Mouse (Mus musculus) CD4-positive naive resting alpha-beta T cell, adult 76 days (primary cell): ENCODE measurements around the gene Krba1. TPM values are rescaled to one million over a fixed set of nuclear protein-coding genes. Genes with fewer than 3 reads are reported as not detected.

Experiments used
- total RNA-seq: library from RNA; stranded (reverse); gene quantifications from one replicate; pipeline ENCODE4 v1.2.4, GENCODE M21; 2023

Krba1 gene
- total RNA-seq: 42.2 TPM

DNA sequence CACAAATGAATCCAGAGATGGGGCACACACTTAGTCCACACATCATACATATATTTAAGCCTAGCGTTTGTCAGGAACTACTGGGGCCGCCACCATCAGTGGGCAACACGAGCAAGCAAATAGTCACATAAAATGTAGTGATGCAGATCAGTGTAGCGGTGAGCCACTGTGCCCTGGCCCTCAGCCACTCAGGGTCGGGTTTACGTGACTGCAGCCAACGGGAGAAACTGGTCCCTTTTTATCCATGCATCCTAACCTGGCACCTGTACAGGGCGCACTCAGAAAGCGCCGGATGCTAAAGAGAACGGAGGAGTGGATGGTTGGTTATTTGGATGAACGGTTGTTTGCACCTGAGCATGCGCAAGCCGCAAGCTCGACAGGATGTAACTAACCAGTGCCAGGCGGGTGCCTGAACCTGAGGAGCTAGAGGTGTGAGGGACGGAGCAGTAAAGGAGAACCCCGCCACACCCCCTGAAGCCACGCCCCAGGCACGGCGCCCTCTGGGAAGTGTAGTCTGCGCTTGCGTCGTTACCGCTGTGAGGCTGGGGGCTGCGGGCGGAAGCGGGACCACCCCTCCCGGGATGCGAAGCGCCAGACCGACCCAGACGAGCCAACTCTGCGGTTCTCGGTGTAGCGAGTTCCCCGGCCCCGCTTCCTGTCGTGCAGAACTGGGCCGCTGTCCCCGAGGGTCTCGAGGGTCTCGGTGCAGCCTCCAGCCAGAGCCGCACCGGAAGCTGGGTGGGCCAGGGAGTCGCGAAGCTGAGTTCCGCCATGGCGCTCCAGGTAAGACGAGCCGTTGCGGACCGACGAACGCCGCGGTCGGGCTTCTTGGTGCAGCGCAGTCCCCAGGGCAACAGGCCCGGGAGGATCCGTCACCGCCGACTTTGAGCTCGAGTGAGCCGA, at the start of gene Krba1:
Krba1 (plus strand) TSS at position 482 of the 903 bp plus-strand sequence.

DNA sequence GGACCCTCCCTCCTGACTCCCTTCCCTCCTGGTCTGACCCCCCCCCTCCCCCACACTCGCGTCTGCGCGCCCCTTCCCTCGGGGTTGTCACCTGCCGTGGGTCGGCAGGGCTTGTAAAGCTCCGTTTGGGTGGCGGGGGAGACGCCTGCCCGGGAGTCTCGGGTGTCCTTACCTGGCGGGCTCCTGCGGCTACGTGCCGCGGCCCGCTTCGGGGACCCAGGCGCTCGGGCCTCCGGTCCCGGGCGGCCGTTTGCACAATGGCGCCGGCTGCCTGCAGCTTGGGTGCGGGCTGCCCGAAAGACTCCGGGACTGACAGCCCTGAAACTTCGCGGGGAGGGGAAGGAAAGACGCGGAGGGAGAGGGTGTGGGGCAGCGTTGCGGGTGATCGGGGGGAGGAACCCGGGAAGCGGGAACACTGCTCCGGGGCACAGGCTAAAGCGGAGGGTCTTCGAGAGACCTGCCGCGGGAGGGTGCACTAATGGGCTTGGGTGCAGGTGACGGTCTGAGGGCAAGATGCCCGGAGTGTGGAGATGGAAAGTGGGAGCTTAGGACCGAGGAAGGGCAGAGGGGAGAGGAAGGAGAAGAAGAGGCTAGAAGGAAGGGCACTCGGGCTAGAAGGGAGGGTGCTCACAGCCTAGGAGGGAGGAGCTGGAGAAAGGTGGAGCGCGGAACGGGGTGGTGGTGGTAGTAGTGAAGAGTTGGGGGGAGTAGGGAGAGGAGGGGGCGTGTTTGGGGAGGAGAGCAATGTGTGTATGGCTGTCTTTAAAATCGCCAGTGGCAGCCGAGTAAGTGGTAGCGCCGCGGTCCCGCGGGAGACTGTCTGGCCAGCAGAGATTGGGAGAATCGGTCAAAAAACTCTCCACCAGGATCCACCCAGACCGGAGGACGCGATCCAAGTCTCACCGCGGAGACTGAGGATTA, 50.1 kb downstream of the Krba1 start, which contains the start of gene Zfp467:
Zfp467 (minus strand) TSS at position 645 of the 921 bp plus-strand sequence.

DNA sequence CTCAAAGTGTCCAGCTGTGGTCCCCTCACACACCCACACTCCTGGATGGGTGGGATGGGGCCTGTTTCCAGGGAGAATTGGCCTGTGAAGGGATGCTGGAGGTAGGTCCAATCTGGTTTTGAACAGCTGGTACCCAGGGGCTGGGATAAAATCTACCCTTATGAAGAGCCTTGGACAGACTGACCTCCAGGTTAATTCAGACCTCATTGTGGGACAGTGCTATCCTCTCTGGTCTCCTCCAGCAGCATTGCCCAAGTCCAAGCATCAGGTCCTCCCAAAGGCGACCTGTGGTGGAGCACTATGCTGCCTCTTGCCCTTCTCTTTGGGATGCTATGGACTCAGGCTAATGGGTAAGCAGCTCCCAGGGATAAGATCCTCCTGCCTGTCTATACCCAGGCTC, 52.5 kb downstream of the Krba1 start, which contains the start of gene Sspo:
Sspo (plus strand) TSS at position 301 of the 400 bp plus-strand sequence.

Other genes with a start within 250 kb of the Krba1 start
- 9.8 TPM for gene Zfp467, start 50.2 kb downstream of the Krba1 start, total RNA-seq
- 0.56 TPM for gene Sspo, start 52.6 kb downstream of the Krba1 start, total RNA-seq
- gene Atp6v0e2, start 142.0 kb downstream of the Krba1 start, total RNA-seq: 0.82 TPM
- gene Lrrc61, start 159.2 kb downstream of the Krba1 start, total RNA-seq: 28.3 TPM
- gene Rarres2, start 177.2 kb downstream of the Krba1 start, total RNA-seq: 1.6 TPM
- not detected for gene Gm45021, start 194.0 kb downstream of the Krba1 start, total RNA-seq
- 1.8 TPM for gene Repin1, start 198.3 kb downstream of the Krba1 start, total RNA-seq
- not detected for gene Gm44965, start 198.4 kb downstream of the Krba1 start, total RNA-seq
- 4.5 TPM for gene Zfp775, start 206.5 kb downstream of the Krba1 start, total RNA-seq
- 0.67 TPM for gene AI854703, start 231.2 kb downstream of the Krba1 start, total RNA-seq